Mouse (Mus musculus): ENCODE results near the gene Gm4884. TPM values are rescaled to one million over a fixed set of nuclear protein-coding genes. Genes with fewer than 3 reads are reported as not detected.

Gene Gm4884
- not detected for polyA plus RNA-seq (2012; fragmentation: generic; extraction: Trizol)

DNA sequence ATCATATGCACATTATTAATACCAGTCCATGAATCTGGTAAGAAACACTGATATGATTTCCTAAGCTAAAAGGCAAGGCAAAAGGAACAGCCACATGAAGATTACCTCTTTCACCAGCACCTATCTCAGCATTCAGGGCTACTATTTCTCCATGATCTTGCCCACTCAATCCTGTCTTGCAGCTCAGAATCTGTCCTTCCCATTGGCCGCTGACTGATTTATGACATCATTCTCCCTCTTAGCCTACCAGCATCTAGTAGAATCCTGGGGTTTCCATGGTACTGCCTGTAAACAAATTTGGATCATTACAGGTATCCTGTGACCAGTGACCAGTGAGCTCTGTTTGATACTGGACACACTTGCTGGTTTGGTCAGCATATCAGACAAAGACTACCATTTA is at the start of gene Gm4884:
Gm4884 (plus strand) TSS at position 301 of the 400 bp plus-strand sequence.

DNA sequence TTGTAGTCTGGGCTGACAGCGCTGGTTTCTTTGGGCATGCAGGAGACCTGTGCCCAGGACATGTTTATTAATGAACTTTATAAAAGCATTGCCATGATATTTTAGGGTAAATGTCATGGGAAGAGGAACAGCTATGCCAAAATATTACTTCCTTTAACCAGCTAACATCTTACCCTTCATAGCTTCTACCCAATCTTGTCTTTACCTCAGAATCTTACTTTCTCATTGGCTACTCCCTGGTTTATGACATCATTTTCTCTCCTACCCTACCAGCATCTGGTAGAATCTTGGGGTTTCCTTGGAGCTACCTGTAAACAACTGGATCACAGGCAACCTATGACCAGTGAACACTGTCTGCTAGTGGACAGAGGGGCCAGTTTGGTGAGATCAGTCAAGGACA is 45.3 kb upstream of the Gm4884 start, which contains the start of gene 4930433I11Rik:
4930433I11Rik (plus strand) TSS at position 301 of the 400 bp plus-strand sequence.

Other genes starting within 250 kb of the Gm4884 start
- not detected for gene Vstm2b, start 134.4 kb upstream of the Gm4884 start, polyA plus RNA-seq (2012; fragmentation: generic; extraction: Trizol)
- not detected for gene 4930433I11Rik, start 45.2 kb upstream of the Gm4884 start, polyA plus RNA-seq (2012; fragmentation: generic; extraction: Trizol)
- gene Gm5592, start 121.1 kb downstream of the Gm4884 start, polyA plus RNA-seq (2012; fragmentation: generic; extraction: Trizol), result not detected

All from C3H10T1/2 (cell line).